Mouse (Mus musculus) testis, adult 2 months (tissue): ENCODE results near the gene Gpc4.

Source experiments
- CTCF ChIP-seq: fragments of 200-500 bp; IDR thresholded peaks from 2 replicates; pipeline ENCODE4 v1.5.1; 2012; ENCODE audit warnings: low read depth, mild to moderate bottlenecking, inconsistent platforms, low read length, moderate library complexity; ENCODE audit not compliant: control insufficient read depth, insufficient read depth, insufficient replicate concordance
- POLR2A ChIP-seq: fragments of 200-500 bp; IDR thresholded peaks from 2 replicates; pipeline ENCODE4 v1.6.1; 2012; ENCODE audit warnings: low read depth, mild to moderate bottlenecking, inconsistent platforms, low read length, moderate library complexity; ENCODE audit not compliant: control insufficient read depth

GRCm38 (mm10) chrX:52159621-52160020, 5.4 kb downstream of the Gpc4 start:
- TF ChIP-seq CTCF (no peak), POLR2A (no peak)
